In genomic region chr17:48569656-48570055, GRCm38 (mm10) we compare ENCODE assay signal across 21 mouse cellular contexts.
"Had no signal": no experiment of that assay in that cellular context is flagged by ENCODE, and none has a peak within 500 bp of the region (broad histone marks: within the 10 kb centered on the region; RNA-seq: fewer than 3 reads in every experiment).

No protein-coding gene starts in this region.

- H3K4me2 ChIP-seq: lung, embryonic 15.5 days; midbrain, embryonic 11.5 days; midbrain, embryonic 13.5 days; midbrain, embryonic 15.5 days; neural tube, embryonic 13.5 days; neural tube, embryonic 15.5 days had no signal

- H3K4me1 ChIP-seq: lung, embryonic 15.5 days; megakaryocyte, embryonic 14.5 days; midbrain, embryonic 13.5 days; midbrain, embryonic 15.5 days; neural tube, embryonic 13.5 days; neural tube, embryonic 15.5 days had no signal

- DNase-seq: liver, postnatal 0 days; lung, adult 2 months; lung, postnatal 14 days; lung, postnatal 36 days; retina, postnatal 1 day; right cerebral cortex, adult 18-20 months; right cerebral cortex, postnatal 14 days; spleen, adult 18-20 months; thymus, adult 18-20 months; thymus, postnatal 14 days; thymus, postnatal 4 days had no signal

- H3K36me3 ChIP-seq: lung, embryonic 15.5 days; midbrain, embryonic 13.5 days; midbrain, embryonic 15.5 days; neural tube, embryonic 13.5 days; neural tube, embryonic 15.5 days had no signal

- H3K9me3 ChIP-seq: lung, embryonic 15.5 days; midbrain, embryonic 13.5 days; midbrain, embryonic 15.5 days; neural tube, embryonic 13.5 days; neural tube, embryonic 15.5 days had no signal

- H3K27ac ChIP-seq: lung, embryonic 15.5 days; macrophage; midbrain, embryonic 13.5 days; midbrain, embryonic 15.5 days; neural tube, embryonic 13.5 days; neural tube, embryonic 15.5 days had no signal

- H3K27me3 ChIP-seq: lung, embryonic 15.5 days; megakaryocyte, embryonic 14.5 days; midbrain, embryonic 13.5 days; midbrain, embryonic 15.5 days; neural tube, embryonic 13.5 days; neural tube, embryonic 15.5 days had no signal

- H3K4me3 ChIP-seq: lung, embryonic 15.5 days; megakaryocyte, embryonic 14.5 days; midbrain, embryonic 13.5 days; midbrain, embryonic 15.5 days; myocyte; neural tube, embryonic 13.5 days; neural tube, embryonic 15.5 days had no signal

- ATAC-seq: liver, postnatal 0 days; lung, postnatal 0 days; midbrain, embryonic 13.5 days; midbrain, embryonic 15.5 days had no signal

- H3K9ac ChIP-seq: liver, postnatal 0 days; lung, embryonic 15.5 days; midbrain, embryonic 13.5 days; midbrain, embryonic 15.5 days; neural tube, embryonic 13.5 days; neural tube, embryonic 15.5 days had no signal
